Mouse (Mus musculus): ENCODE results near the gene Sypl2.

Gene Sypl2

GRCm38 (mm10) chr3:108204470-108204869 is 22.0 kb downstream of the Sypl2 start:
- DNase-seq = no peak

GRCm38 (mm10) chr3:108203621-108204325 is 22.7 kb downstream of the Sypl2 start:
- peak; percentile 87 for DNase-seq

GRCm38 (mm10) chr3:108203212-108203611 is 23.2 kb downstream of the Sypl2 start:
- no peak for DNase-seq

- peak; percentile 44 for DNase-seq
These were observed 23.9 kb downstream of the Sypl2 start for GRCm38 (mm10) chr3:108202506-108202905.

DNA sequence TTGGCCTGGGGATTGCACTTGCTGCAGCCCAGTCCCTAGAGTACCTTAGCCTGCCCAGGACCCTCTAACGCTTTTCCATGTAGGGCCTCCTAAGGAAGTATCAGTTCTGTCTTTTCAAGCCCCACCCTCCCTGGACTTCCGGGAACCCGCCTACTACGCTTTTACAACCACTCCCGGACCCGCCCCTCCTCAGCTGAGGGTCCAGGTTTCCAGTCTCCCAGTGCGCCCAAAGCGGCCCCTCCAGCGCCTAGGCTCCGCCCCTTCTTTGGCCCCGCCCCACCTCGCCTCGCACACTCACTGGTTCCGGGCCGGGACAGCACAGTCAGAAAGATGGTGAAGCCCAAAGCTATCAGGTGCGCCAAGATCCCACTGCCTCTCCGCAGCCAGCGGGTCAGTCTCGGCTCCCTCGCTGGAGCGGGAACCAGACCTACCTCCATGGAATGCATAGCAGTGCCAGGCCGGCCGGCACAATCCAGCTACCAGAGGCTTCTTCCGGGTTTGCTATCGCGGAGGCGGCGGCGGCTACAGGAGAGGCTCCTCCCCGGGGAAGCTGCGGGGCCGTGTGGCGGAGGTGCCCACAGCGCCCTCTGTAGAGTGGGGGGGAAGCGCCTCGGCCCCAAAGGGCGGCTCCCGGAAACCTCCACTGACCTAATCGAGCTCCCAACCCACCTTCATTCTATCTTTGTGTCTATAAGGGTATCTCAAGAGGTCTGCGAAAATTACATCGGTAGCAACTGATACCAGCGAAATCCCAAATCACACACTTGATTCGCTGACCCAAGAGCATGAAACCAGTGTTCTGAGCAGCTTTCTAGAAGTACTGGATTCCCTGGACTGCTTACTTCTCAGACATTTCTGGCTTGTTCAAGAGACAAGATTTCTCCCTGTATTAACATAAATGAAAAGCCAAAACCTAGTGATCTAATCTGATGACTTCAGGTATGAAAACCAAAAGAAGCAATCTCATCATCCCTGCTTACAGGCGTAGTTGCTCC is 25.8 kb downstream of the Sypl2 start, which contains the start of gene Cyb561d1:
Cyb561d1 (minus strand) TSS at position 884 of the 995 bp plus-strand sequence.
- DNase-seq = peak; percentile 99

DNA sequence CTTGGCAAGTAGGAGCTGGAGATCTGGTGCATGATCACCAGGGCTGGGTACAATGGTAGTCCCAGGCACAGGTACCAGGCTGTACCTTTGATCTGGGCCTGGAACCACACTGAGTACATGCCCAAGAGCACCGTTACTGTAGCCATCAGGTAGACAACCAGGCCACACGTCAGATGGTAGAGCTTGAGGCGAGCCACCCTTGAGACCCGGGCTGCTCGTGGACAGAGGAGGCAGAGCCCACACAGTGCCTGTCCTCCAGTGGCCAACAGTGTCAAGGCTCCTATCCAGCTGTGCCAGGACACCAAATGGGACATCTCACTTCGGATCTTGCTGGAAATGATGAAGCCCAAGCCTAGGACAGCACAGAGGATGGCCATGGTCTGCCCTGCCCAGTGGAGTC is 27.2 kb downstream of the Sypl2 start:
- DNase-seq = no peak

- peak; percentile 86 for DNase-seq
These were observed 29.4 kb downstream of the Sypl2 start for GRCm38 (mm10) chr3:108197066-108197497.

DNA sequence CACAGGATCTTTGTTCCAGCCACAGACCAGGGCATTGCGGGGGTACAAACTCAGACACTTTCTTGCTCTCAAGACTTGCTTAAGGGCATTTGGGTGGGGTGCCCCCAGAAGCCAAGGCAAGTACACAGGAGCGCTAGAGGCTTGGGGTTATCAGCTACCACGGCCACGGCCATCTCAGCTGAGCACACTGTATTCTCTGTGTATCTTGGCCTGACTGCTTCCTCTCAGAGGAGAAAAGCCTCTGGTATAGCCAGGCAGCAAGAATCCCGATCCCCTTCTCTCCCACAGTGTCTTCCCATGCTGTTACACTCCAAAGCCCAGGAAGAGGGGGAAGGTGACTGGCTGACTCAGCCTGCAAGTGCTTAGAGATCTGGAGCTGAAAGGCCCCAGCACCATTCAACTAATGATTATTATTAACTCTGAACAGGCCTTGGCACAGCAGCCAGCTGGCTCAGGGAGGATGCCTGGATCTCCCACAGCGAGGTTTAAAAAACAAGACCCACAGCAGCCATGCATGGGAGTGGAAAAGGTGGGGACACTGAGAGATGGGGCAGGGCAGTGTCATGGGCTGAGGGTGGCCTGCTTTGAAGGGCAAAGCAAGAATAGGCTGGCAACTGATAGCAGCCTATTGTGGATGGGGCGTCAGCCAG is 30.4 kb downstream of the Sypl2 start:
- no peak for DNase-seq

DNA sequence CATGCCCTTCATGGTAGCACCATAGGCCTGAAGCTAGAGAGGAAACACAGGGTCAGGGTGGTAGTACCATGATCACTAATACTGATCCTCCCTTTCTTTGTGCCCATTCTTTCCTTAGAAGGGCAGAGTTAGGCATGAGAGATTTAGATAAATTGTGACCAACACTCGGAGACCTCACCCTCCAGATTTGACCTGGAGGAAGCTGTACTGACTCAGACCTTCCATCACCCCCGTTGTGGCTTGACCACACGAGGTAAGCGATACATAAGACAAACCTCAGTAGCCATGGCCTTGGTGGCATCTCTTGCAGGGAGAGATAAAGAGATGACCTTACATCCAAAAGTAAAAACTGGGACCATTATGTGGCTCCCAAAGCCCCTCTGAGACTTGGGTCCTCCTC is 31.2 kb downstream of the Sypl2 start:
- DNase-seq = no peak

GRCm38 (mm10) chr3:108193686-108194085 is 32.8 kb downstream of the Sypl2 start:
- no peak for DNase-seq

DNA sequence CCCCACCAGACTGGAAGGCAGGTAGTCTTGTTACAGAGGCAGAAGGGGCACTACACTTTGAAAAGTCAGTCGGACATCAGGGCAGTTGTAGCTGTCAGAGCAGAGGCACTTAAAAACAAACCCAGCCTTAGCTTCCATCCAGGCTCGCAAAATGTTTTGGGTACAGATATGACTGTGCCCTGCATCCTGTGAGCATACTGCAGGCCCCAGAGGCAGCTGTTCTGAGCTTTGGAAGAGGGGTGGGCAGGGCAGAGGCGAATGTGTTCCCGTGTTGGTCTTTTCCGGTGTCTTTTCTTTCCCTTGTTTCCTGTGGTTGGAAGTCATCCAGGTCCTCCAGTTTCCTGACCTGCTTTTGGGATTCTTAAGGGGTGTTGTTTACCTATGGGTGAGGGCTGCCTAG is 36.6 kb downstream of the Sypl2 start:
- DNase-seq = no peak

DNA sequence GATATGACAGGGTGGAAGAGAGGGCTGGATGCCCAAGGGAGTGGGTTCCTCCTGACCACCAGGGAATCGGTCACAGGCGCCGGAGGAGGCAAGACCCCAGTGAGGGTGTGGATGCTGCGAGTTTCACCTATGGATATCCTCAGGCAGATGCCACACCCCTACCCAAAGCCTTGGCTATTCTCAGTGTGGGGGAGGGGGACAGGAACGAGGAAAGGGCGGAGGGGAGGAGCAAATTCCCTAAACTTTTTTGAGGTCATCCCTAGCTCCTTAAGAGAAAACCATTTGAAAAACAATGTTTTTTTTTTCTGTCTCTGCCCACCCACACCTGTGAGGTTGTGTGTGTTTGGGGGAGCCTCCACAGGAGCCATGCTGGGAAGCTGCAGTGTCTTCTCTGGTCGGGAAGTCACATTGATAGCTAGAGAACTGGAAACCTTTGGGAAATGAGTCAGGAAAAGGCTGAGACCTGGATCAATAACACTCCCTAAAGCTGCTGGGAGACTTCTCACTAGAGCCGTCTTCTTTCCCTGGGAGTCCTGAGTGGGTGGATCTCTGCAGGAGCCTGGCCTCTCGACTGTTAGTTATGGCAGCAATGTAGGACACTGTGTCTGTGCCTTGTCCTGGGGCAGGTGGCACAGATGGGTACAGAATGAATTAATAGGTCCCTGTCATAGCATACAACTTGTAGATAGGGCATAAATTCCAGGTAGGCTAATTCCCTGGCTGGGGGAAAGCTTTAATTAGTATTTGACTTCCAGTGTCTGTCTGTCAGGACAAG is 37.5 kb downstream of the Sypl2 start:
- DNase-seq = no peak

- no peak for DNase-seq
These were observed 39.2 kb downstream of the Sypl2 start for GRCm38 (mm10) chr3:108187111-108187795.

- DNase-seq = peak; percentile 49
These were observed 40.1 kb downstream of the Sypl2 start, which contains the start of gene Amigo1 for GRCm38 (mm10) chr3:108186098-108187047. Gene Amigo1, plus strand, starts transcription at chr3:108186335.

- no peak for DNase-seq
These were observed 40.9 kb downstream of the Sypl2 start for GRCm38 (mm10) chr3:108185460-108186097.

DNA sequence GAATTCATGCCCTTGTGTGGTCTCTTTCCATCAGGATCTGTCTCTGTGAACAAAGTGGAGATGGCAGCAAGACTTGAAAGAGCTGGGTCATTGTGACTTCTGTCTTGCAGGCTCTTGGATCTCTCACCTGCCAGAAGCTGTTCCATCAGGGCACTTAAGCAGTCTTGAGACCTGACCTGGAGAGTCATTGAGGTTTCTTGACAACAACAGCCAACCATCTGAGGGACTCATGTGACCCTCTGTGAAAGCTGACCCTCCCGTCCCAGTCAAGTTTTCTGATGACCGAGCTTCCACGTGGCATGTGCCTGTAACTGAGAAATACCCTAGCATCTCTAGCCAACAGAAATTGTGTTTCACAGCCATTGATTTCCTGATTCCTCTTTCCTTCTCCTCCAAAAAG is 41.7 kb downstream of the Sypl2 start:
- peak; percentile 35 for DNase-seq

GRCm38 (mm10) chr3:108180514-108180913 is 45.9 kb downstream of the Sypl2 start:
- DNase-seq = no peak

GRCm38 (mm10) chr3:108178756-108179715 is 47.4 kb downstream of the Sypl2 start:
- DNase-seq = no peak

Measured in lung, postnatal 10 days (tissue).